In the genomic region with DNA sequence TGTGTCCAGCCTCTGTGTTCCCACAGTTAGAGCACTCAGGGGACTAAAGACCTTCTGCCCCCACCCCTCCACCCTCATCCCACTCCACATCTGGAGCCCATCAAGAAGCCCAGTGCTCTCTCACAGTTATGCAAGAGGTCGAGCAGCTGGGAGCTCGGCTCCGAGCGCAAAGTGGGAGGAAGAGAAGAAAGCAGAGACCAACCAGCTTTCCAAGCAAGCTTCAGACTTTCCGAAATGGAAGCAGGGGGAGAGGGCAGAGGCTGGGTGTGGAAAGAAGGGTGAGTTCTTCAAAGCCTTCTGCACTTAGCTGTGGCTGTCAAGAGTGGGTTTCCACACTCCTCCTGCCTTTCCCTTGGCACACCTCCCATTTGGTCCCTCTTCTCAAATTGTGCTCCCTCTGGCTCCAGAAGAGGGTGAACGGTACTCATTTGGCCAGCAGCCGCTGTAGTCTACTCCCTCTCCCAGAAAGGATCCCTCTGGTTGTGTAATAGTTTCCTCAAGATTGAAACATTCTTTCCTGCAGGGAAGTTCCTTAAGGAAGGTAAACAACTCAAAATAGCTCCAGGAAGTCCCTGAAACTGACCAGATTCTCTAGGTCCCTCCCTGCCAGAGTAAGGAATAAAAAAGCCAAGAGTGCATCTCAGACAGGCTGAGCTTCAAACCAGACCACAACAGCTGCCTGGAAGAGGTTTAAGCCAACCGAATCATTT, we compare ENCODE assay signal across 8 mouse cellular contexts. TPM values are rescaled to one million over a fixed set of nuclear protein-coding genes. Genes with fewer than 3 reads are reported as not detected.
A peak's percentile ranks its signal among the peaks of the same experiment; 100 is the strongest.
DNase-seq lines count a peak whose midpoint lies in the region; ATAC-seq and TF ChIP-seq lines count a peak whose summit lies in the region.

No protein-coding gene starts in this region.

- no peaks in the 10 kb centered on the region for H3K9me3 ChIP-seq in midbrain, embryonic 10.5 days (replicated peaks)
- no peaks in the 10 kb centered on the region for H3K9me3 ChIP-seq in midbrain, embryonic 16.5 days (replicated peaks; ENCODE audit: control insufficient read depth, low read length, poor library complexity, severe bottlenecking)
- no peaks in the 10 kb centered on the region for H3K9me3 ChIP-seq in kidney, postnatal 0 days (replicated peaks; ENCODE audit: low read length)

- 66% methylated on average over 8 of the region's 8 CpGs for WGBS in midbrain, embryonic 10.5 days
- 65% methylated on average over 8 of the region's 8 CpGs for WGBS in midbrain, embryonic 16.5 days
- 13% methylated on average over 8 of the region's 8 CpGs for WGBS in kidney, postnatal 0 days

- H3K4me1 ChIP-seq in midbrain, embryonic 10.5 days = peaks cover 32% of the 10 kb centered on the region
- peaks cover 12% of the 10 kb centered on the region for H3K4me1 ChIP-seq in midbrain, embryonic 16.5 days (ENCODE audit: control insufficient read depth, insufficient read depth, low read length)
- peaks cover 32% of the 10 kb centered on the region for H3K4me1 ChIP-seq in kidney, postnatal 0 days (replicated peaks; ENCODE audit: insufficient read depth, low read length)

- no peak overlapping the region for H3K4me3 ChIP-seq in midbrain, embryonic 10.5 days
- H3K4me3 ChIP-seq in midbrain, embryonic 16.5 days (ENCODE audit: low read depth, low read length) = no peak overlapping the region
- H3K4me3 ChIP-seq in kidney, postnatal 0 days (replicated peaks; ENCODE audit: low read depth, low read length) = no peak overlapping the region

- no peak overlapping the region; the same call in 1 of the 2 replicates for H3K27ac ChIP-seq in midbrain, embryonic 10.5 days (replicated peaks)
- no peak overlapping the region for H3K27ac ChIP-seq in midbrain, embryonic 16.5 days (ENCODE audit: low read length)
- H3K27ac ChIP-seq in kidney, postnatal 0 days = peak overlapping the region; percentile 90

- ATAC-seq in midbrain, embryonic 16.5 days = no peak
- ATAC-seq in kidney, postnatal 0 days (replicated peaks; ENCODE audit: low FRiP score, low read depth) = no peak

- H3K27me3 ChIP-seq in midbrain, embryonic 10.5 days (ENCODE audit: low read depth, poor library complexity, severe bottlenecking) = peaks cover 31% of the 10 kb centered on the region
- H3K27me3 ChIP-seq in midbrain, embryonic 16.5 days (ENCODE audit: control insufficient read depth, insufficient read depth, low read depth, low read length) = peaks cover 5% of the 10 kb centered on the region
- no peaks in the 10 kb centered on the region for H3K27me3 ChIP-seq in kidney, postnatal 0 days (ENCODE audit: insufficient read depth, low read length)

- TF ChIP-seq CTCF in kidney, postnatal 0 days (IDR thresholded peaks at IDR 0.05; ENCODE audit: low read depth) = no peak

- no peak overlapping the region for H3K4me2 ChIP-seq in midbrain, embryonic 16.5 days (ENCODE audit: low read length)
- 0 out of 2 replicates have a peak overlapping the region, but pooled peaks have one; percentile 25 for H3K4me2 ChIP-seq in kidney, postnatal 0 days (ENCODE audit: low read length)

- peaks cover 15% of the 10 kb centered on the region for H3K36me3 ChIP-seq in midbrain, embryonic 10.5 days
- H3K36me3 ChIP-seq in midbrain, embryonic 16.5 days (ENCODE audit: control insufficient read depth, insufficient read depth, low read length) = peaks cover 6% of the 10 kb centered on the region
- no peaks in the 10 kb centered on the region for H3K36me3 ChIP-seq in kidney, postnatal 0 days (ENCODE audit: insufficient read depth, low read length)

- DNase-seq in midbrain, embryonic 10.5 days (ENCODE audit: low spot score) = peak; percentile 28
- DNase-seq in heart, adult 8-10 months (ENCODE audit: low spot score) = peak; percentile 81
- peak; percentile 82 for DNase-seq in kidney, postnatal 0 days (ENCODE audit: low spot score)
- DNase-seq in skeletal muscle tissue, adult 2 months (ENCODE audit: low read depth, low spot score) = peak; percentile 90
- no peak for DNase-seq in frontal cortex, postnatal 14 days (ENCODE audit: low spot score in 2 of 2)
- no peak for DNase-seq in spleen, adult 12 weeks (ENCODE audit: low spot score)
- DNase-seq in right cerebral cortex, postnatal 25 days = no peak

- no peak overlapping the region for H3K9ac ChIP-seq in midbrain, embryonic 16.5 days (ENCODE audit: low read depth, low read length)
- no peak overlapping the region for H3K9ac ChIP-seq in kidney, postnatal 0 days (ENCODE audit: low read depth, low read length)

RNA-seq across cellular contexts. Expression of gene Phldb1, which starts 2.4 kb away (rescaled TPM):
- 40.8 and 49.1 TPM in 2 replicates for polyA plus RNA-seq in midbrain, embryonic 10.5 days (2016; fragmentation: Nextera tagmentation; extraction: Ambion mirVana)
- polyA plus RNA-seq in midbrain, embryonic 16.5 days (2015; fragmentation: Nextera tagmentation; extraction: Ambion mirVana) = 48.1 and 51.7 TPM in 2 replicates
- 100 to 1,000 TPM; 108 to 146 (median 128) TPM for total RNA-seq in heart, adult 8-10 months (2022)
- 24.2 and 24.4 TPM in 2 replicates for polyA plus RNA-seq in kidney, postnatal 0 days (2015; fragmentation: Nextera tagmentation; extraction: Ambion mirVana)

RNA-seq across cellular contexts. Expression of gene Arcn1, which starts 30.2 kb away (rescaled TPM):
- polyA plus RNA-seq in midbrain, embryonic 10.5 days (2016; fragmentation: Nextera tagmentation; extraction: Ambion mirVana) = 165 and 172 TPM in 2 replicates
- 140 and 146 TPM in 2 replicates for polyA plus RNA-seq in midbrain, embryonic 16.5 days (2015; fragmentation: Nextera tagmentation; extraction: Ambion mirVana)
- total RNA-seq in heart, adult 8-10 months (2022) = 10 to 100 TPM; 79.7 to 89.3 (median 80.9) TPM
- 135 and 149 TPM in 2 replicates for polyA plus RNA-seq in kidney, postnatal 0 days (2015; fragmentation: Nextera tagmentation; extraction: Ambion mirVana)

RNA-seq across cellular contexts. Expression of gene Ift46, which starts 30.3 kb away (rescaled TPM):
- 130 and 144 TPM in 2 replicates for polyA plus RNA-seq in midbrain, embryonic 10.5 days (2016; fragmentation: Nextera tagmentation; extraction: Ambion mirVana)
- 188 and 193 TPM in 2 replicates for polyA plus RNA-seq in midbrain, embryonic 16.5 days (2015; fragmentation: Nextera tagmentation; extraction: Ambion mirVana)
- 10 to 100 TPM; 19.1 to 35.6 (median 22.8) TPM for total RNA-seq in heart, adult 8-10 months (2022)
- polyA plus RNA-seq in kidney, postnatal 0 days (2015; fragmentation: Nextera tagmentation; extraction: Ambion mirVana) = 98.3 and 109 TPM in 2 replicates

Comparison
In these comparisons a context has a peak if more than half of its experiments do, and no peak if none do; other contexts are left out.
1. DNase-seq: peak in midbrain, embryonic 10.5 days (single experiment), heart, adult 8-10 months (single experiment), kidney, postnatal 0 days (single experiment) and skeletal muscle tissue, adult 2 months (single experiment); none in frontal cortex, postnatal 14 days (0 of 2), spleen, adult 12 weeks (single experiment) and right cerebral cortex, postnatal 25 days (single experiment).